Mouse (Mus musculus): Measurements from ENCODE around the gene Zfp3. TPM values are rescaled to one million over a fixed set of nuclear protein-coding genes. Genes with fewer than 3 reads are reported as not detected.
A peak's percentile ranks its signal among the peaks of the same experiment; 100 is the strongest.
"Not testable (repeated sequence)": the region's sequence is repeated elsewhere in the genome, so short reads cannot be mapped to it uniquely, and the experiment has no call there.

Zfp3 gene
- polyA plus RNA-seq, 1 experiment from 2014 or later = 6.9 TPM

GRCm38 (mm10) chr11:70742117-70742516 lies 21.9 kb upstream of the Zfp3 start:
- H3K4me3 ChIP-seq = no peak overlapping the region
- no peak for DNase-seq (ENCODE audit: low spot score)
- H3K27me3 ChIP-seq (ENCODE audit: low read depth, poor library complexity, severe bottlenecking) = no peaks in the 10 kb centered on the region
- H3K4me1 ChIP-seq = 0 out of 2 replicates have a peak, but pooled peaks cover 12% of the 10 kb centered on the region
- H3K27ac ChIP-seq (replicated peaks) = no peak overlapping the region
- no peaks in the 10 kb centered on the region for H3K9me3 ChIP-seq (replicated peaks)
- WGBS = 87% methylated on average over 7 of the region's 7 CpGs
- no peaks in the 10 kb centered on the region for H3K36me3 ChIP-seq

- H3K4me3 ChIP-seq = no peak overlapping the region
- H3K36me3 ChIP-seq = no peaks in the 10 kb centered on the region
- no peaks in the 10 kb centered on the region for H3K27me3 ChIP-seq (ENCODE audit: low read depth, poor library complexity, severe bottlenecking)
- 87% methylated on average over 12 of the region's 12 CpGs for WGBS
- DNase-seq (ENCODE audit: low spot score) = no peak
- H3K9me3 ChIP-seq (replicated peaks) = no peaks in the 10 kb centered on the region
- H3K27ac ChIP-seq (replicated peaks) = no peak overlapping the region
- 0 out of 2 replicates have a peak, but pooled peaks cover 12% of the 10 kb centered on the region for H3K4me1 ChIP-seq
Measured at GRCm38 (mm10) chr11:70742581-70743459, 21.2 kb upstream of the Zfp3 start.

- H3K9me3 ChIP-seq (replicated peaks) = 0 out of 2 replicates have a peak, but pooled peaks cover 6% of the 10 kb centered on the region
- H3K4me3 ChIP-seq = no peak overlapping the region
- H3K27ac ChIP-seq (replicated peaks) = no peak overlapping the region
- 86% methylated on average over 7 of the region's 7 CpGs for WGBS
- H3K36me3 ChIP-seq = no peaks in the 10 kb centered on the region
- H3K27me3 ChIP-seq (ENCODE audit: low read depth, poor library complexity, severe bottlenecking) = no peaks in the 10 kb centered on the region
- H3K4me1 ChIP-seq = 0 out of 2 replicates have a peak, but pooled peaks cover 7% of the 10 kb centered on the region
- DNase-seq (ENCODE audit: low spot score) = no peak
Measured at GRCm38 (mm10) chr11:70745636-70746035, 18.4 kb upstream of the Zfp3 start.

- no peak for DNase-seq (ENCODE audit: low spot score)
- 0 out of 2 replicates have a peak, but pooled peaks cover 2% of the 10 kb centered on the region for H3K4me1 ChIP-seq
- H3K27ac ChIP-seq (replicated peaks) = no peak overlapping the region
- no peaks in the 10 kb centered on the region for H3K27me3 ChIP-seq (ENCODE audit: low read depth, poor library complexity, severe bottlenecking)
- no peak overlapping the region for H3K4me3 ChIP-seq
- H3K9me3 ChIP-seq (replicated peaks) = 0 out of 2 replicates have a peak, but pooled peaks cover 6% of the 10 kb centered on the region
- 91% methylated on average over 4 of the region's 4 CpGs for WGBS
- H3K36me3 ChIP-seq = no peaks in the 10 kb centered on the region
Measured at GRCm38 (mm10) chr11:70747876-70748545, 16.0 kb upstream of the Zfp3 start.

GRCm38 (mm10) chr11:70752337-70753017 lies 11.5 kb upstream of the Zfp3 start:
- H3K9me3 ChIP-seq (replicated peaks) = 0 out of 2 replicates have a peak, but pooled peaks cover 6% of the 10 kb centered on the region
- no peaks in the 10 kb centered on the region for H3K27me3 ChIP-seq (ENCODE audit: low read depth, poor library complexity, severe bottlenecking)
- no peak for DNase-seq (ENCODE audit: low spot score)
- 87% methylated on average over 4 of the region's 4 CpGs for WGBS
- H3K27ac ChIP-seq (replicated peaks) = no peak overlapping the region
- H3K4me3 ChIP-seq = no peak overlapping the region
- no peaks in the 10 kb centered on the region for H3K36me3 ChIP-seq
- no peaks in the 10 kb centered on the region; the same call in 1 of the 2 replicates for H3K4me1 ChIP-seq

- no peak for DNase-seq (ENCODE audit: low spot score)
- 89% methylated on average over 10 of the region's 10 CpGs for WGBS
- Histone ChIP-seq H3K36me3 (no peaks in the 10 kb centered on the region), H3K4me3 (no peak overlapping the region), H3K27ac (replicated peaks) (no peak overlapping the region), H3K9me3 (replicated peaks) (0 out of 2 replicates have a peak, but pooled peaks cover 6% of the 10 kb centered on the region), H3K4me1 (no peaks in the 10 kb centered on the region; the same call in 1 of the 2 replicates), H3K27me3 (ENCODE audit: low read depth, poor library complexity, severe bottlenecking) (no peaks in the 10 kb centered on the region)
Measured at GRCm38 (mm10) chr11:70753146-70753545, 10.9 kb upstream of the Zfp3 start.

GRCm38 (mm10) chr11:70754476-70754875 lies 9.5 kb upstream of the Zfp3 start:
- Histone ChIP-seq H3K4me3 (no peak overlapping the region), H3K36me3 (no peaks in the 10 kb centered on the region), H3K27me3 (ENCODE audit: low read depth, poor library complexity, severe bottlenecking) (no peaks in the 10 kb centered on the region), H3K9me3 (replicated peaks) (no peaks in the 10 kb centered on the region), H3K4me1 (no peaks in the 10 kb centered on the region; the same call in 1 of the 2 replicates), H3K27ac (replicated peaks) (no peak overlapping the region)
- no peak for DNase-seq (ENCODE audit: low spot score)
- WGBS = 76% methylated on average over 4 of the region's 4 CpGs

- DNase-seq (ENCODE audit: low spot score) = no peak
- 71% methylated on average over 7 of the region's 7 CpGs for WGBS
- Histone ChIP-seq H3K4me1 (no peaks in the 10 kb centered on the region; the same call in 1 of the 2 replicates), H3K27me3 (ENCODE audit: low read depth, poor library complexity, severe bottlenecking) (no peaks in the 10 kb centered on the region), H3K36me3 (no peaks in the 10 kb centered on the region), H3K4me3 (no peak overlapping the region), H3K9me3 (replicated peaks) (no peaks in the 10 kb centered on the region), H3K27ac (replicated peaks) (no peak overlapping the region)
Measured at GRCm38 (mm10) chr11:70754958-70755357, 9.1 kb upstream of the Zfp3 start.

- Histone ChIP-seq H3K27me3 (ENCODE audit: low read depth, poor library complexity, severe bottlenecking) (no peaks in the 10 kb centered on the region), H3K36me3 (no peaks in the 10 kb centered on the region), H3K9me3 (replicated peaks) (no peaks in the 10 kb centered on the region), H3K27ac (replicated peaks) (no peak overlapping the region), H3K4me1 (no peaks in the 10 kb centered on the region; the same call in 1 of the 2 replicates), H3K4me3 (no peak overlapping the region)
- WGBS = 12% methylated on average over 7 of the region's 7 CpGs
- peak; percentile 79 for DNase-seq (ENCODE audit: low spot score)
Measured at GRCm38 (mm10) chr11:70755645-70756044, 8.4 kb upstream of the Zfp3 start.

GRCm38 (mm10) chr11:70760446-70760845 lies 3.6 kb upstream of the Zfp3 start:
- H3K27me3 ChIP-seq (ENCODE audit: low read depth, poor library complexity, severe bottlenecking); H3K27ac ChIP-seq (replicated peaks); H3K9me3 ChIP-seq (replicated peaks); DNase-seq (ENCODE audit: low spot score); H3K36me3 ChIP-seq; H3K4me3 ChIP-seq: not testable (repeated sequence)
- WGBS = 81% methylated on average over 3 of the region's 3 CpGs
- H3K4me1 ChIP-seq = peaks cover 20% of the 10 kb centered on the region

GRCm38 (mm10) chr11:70762641-70763040 lies 1.4 kb upstream of the Zfp3 start:
- Histone ChIP-seq H3K4me3 (no peak overlapping the region), H3K27ac (replicated peaks) (no peak overlapping the region), H3K27me3 (ENCODE audit: low read depth, poor library complexity, severe bottlenecking) (no peaks in the 10 kb centered on the region), H3K9me3 (replicated peaks) (no peaks in the 10 kb centered on the region), H3K36me3 (peaks cover 4% of the 10 kb centered on the region), H3K4me1 (peaks cover 22% of the 10 kb centered on the region)
- DNase-seq (ENCODE audit: low spot score) = no peak
- WGBS = 89% methylated on average over 9 of the region's 9 CpGs

- Histone ChIP-seq H3K27me3 (ENCODE audit: low read depth, poor library complexity, severe bottlenecking) (no peaks in the 10 kb centered on the region), H3K4me3 (peak overlapping the region; percentile 78), H3K9me3 (replicated peaks) (no peaks in the 10 kb centered on the region), H3K4me1 (peaks cover 22% of the 10 kb centered on the region), H3K27ac (replicated peaks) (peak overlapping the region; percentile 93), H3K36me3 (peaks cover 13% of the 10 kb centered on the region)
- DNase-seq (ENCODE audit: low spot score) = no peak
- WGBS = 32% methylated on average over 3 of the region's 3 CpGs
Measured at GRCm38 (mm10) chr11:70763582-70763935, 450 bp upstream of the Zfp3 start.

Measured in midbrain, embryonic 10.5 days (tissue).